Mouse (Mus musculus) liver, embryonic 14.5 days (tissue): ENCODE measurements around the gene BC055324.

ENCODE experiments used
- CTCF ChIP-seq: IDR thresholded peaks from 2 replicates; pipeline ENCODE4 v1.5.1; 2016; ENCODE audit warnings: antibody characterized with exemption, low read depth, control low read depth
- EP300 ChIP-seq: IDR thresholded peaks from 2 replicates; pipeline ENCODE4 v1.6.1; 2016; ENCODE audit warnings: antibody characterized with exemption, low read depth

DNA sequence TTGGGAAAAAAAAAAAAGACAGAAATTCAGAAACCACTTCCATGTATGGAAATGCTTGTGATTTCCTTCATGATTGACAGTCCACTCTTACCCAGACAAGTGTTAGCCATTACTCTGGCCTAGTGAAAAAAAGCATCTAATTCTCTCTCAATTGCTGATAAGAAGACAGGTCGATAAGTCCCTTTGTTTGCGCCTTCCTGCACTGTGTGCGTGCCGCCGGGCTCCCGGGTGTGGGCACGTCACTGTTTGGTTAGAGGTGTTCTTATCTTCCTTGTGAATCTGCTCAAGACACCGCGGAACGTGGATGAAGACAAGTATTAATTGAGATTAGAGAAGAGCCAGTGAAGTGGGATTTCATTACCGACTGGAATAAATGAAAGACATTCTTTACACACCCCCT lies 86.2 kb downstream of the BC055324 start:
- no peak for TF ChIP-seq EP300
- TF ChIP-seq CTCF, result no peak
